Mouse (Mus musculus) gastrocnemius, postnatal 10 days (tissue): ENCODE results near the gene Zfp128. TPM values are rescaled to one million over a fixed set of nuclear protein-coding genes. Genes with fewer than 3 reads are reported as not detected.
"Not testable (repeated sequence)": the region's sequence is repeated elsewhere in the genome, so short reads cannot be mapped to it uniquely, and the experiment has no call there.

Experiments used
- DNase-seq: peaks from one replicate; pipeline ENCODE4 v3.0.0; 2021; ENCODE audit warnings: mixed read lengths
- total RNA-seq, 2 experiments: library from RNA; stranded (reverse); gene quantifications; 2 replicates each; pipeline ENCODE4 v1.2.3; 2021

Zfp128 gene
- total RNA-seq, 2 experiments from 2014 or later, result 2.1 to 3.0 TPM

- DNase-seq, result peak; percentile 97
These were observed 40.9 kb downstream of the Zfp128 start, which contains the start of gene Rps5 for GRCm38 (mm10) chr7:12921705-12922465. Gene Rps5 (plus strand): TSS chr7:12922290.

GRCm38 (mm10) chr7:12922729-12923128, 41.8 kb downstream of the Zfp128 start:
- DNase-seq, result no peak

GRCm38 (mm10) chr7:12926316-12926715, 45.3 kb downstream of the Zfp128 start:
- DNase-seq, result no peak

- no peak for DNase-seq
These were observed 46.3 kb downstream of the Zfp128 start, which contains the start of gene Rnf225 for GRCm38 (mm10) chr7:12927191-12927680. Gene Rnf225 (plus strand): TSS chr7:12927416.

- DNase-seq, result peak; percentile 47
These were observed 47.0 kb downstream of the Zfp128 start for GRCm38 (mm10) chr7:12927693-12928589.

- DNase-seq, result no peak
These were observed 52.7 kb downstream of the Zfp128 start for GRCm38 (mm10) chr7:12933615-12934140.

- no peak for DNase-seq
These were observed 53.8 kb downstream of the Zfp128 start for GRCm38 (mm10) chr7:12934808-12935207.

GRCm38 (mm10) chr7:12937254-12937803, 56.4 kb downstream of the Zfp128 start:
- not testable (repeated sequence) for DNase-seq

GRCm38 (mm10) chr7:12940599-12940998, 59.6 kb downstream of the Zfp128 start:
- no peak for DNase-seq

Other genes with a start within 250 kb of the Zfp128 start
- gene Vmn2r54, start 240.9 kb upstream of the Zfp128 start, total RNA-seq, result not detected
- gene Vmn2r55, start 196.2 kb upstream of the Zfp128 start, total RNA-seq, result not detected
- not detected for gene Vmn2r56, start 146.2 kb upstream of the Zfp128 start, total RNA-seq
- 1 to 10 TPM; 3.6 to 4.9 TPM for gene Zscan18, start 77.5 kb upstream of the Zfp128 start, total RNA-seq
- gene Zfp329, start 62.3 kb upstream of the Zfp128 start, total RNA-seq, result 1 to 10 TPM; 5.8 to 8.9 TPM
- 10 to 100 TPM in 1 of 2 experiments, 1 to 10 TPM in 1; 9.8 to 13.4 TPM for gene Zfp110, start 46.4 kb upstream of the Zfp128 start, total RNA-seq
- gene Zscan22, start 16.6 kb downstream of the Zfp128 start, total RNA-seq, result 1 to 10 TPM; 2.9 to 4.5 TPM
- 100 to 1,000 TPM; 858 to 886 TPM for gene Rps5, start 41.1 kb downstream of the Zfp128 start, total RNA-seq
- under 1 TPM; 0.26 to 0.34 TPM for gene Rnf225, start 46.2 kb downstream of the Zfp128 start, total RNA-seq
- gene Zfp324, start 84.7 kb downstream of the Zfp128 start, total RNA-seq, result 1 to 10 TPM; 2.8 to 4.8 TPM
- 1 to 10 TPM; 2.1 to 3.8 TPM for gene Zfp446, start 96.7 kb downstream of the Zfp128 start, total RNA-seq
- gene Slc27a5, start 117.0 kb downstream of the Zfp128 start, total RNA-seq, result under 1 TPM in 1 of 2 experiments, not detected in 1; 0.16 TPM
- 100 to 1,000 TPM; 118 to 161 TPM for gene Trim28, start 117.9 kb downstream of the Zfp128 start, total RNA-seq
- gene Zbtb45, start 128.9 kb downstream of the Zfp128 start, total RNA-seq, result 1 to 10 TPM; 5.5 to 6.6 TPM
- 100 to 1,000 TPM; 114 to 123 TPM for gene Chmp2a, start 153.6 kb downstream of the Zfp128 start, total RNA-seq
- gene Ube2m, start 157.1 kb downstream of the Zfp128 start, total RNA-seq, result 100 to 1,000 TPM; 153 to 168 TPM
- 1 to 10 TPM; 1.2 to 1.5 TPM for gene Mzf1, start 173.6 kb downstream of the Zfp128 start, total RNA-seq
- not detected for gene Vmn1r85, start 214.0 kb downstream of the Zfp128 start, total RNA-seq
- gene Vmn1r86, start 238.7 kb downstream of the Zfp128 start, total RNA-seq, result not detected